Mouse (Mus musculus): ENCODE results near the gene Ovgp1. TPM values are rescaled to one million over a fixed set of nuclear protein-coding genes. Genes with fewer than 3 reads are reported as not detected.
"Not testable (repeated sequence)": the region's sequence is repeated elsewhere in the genome, so short reads cannot be mapped to it uniquely, and the experiment has no call there.

The Ovgp1 gene
- total RNA-seq, 2 experiments from 2014 or later, result 2.2 TPM

GRCm38 (mm10) chr3:105991653-105992283 is 18.3 kb downstream of the Ovgp1 start:
- peak; percentile 50 to 65 for DNase-seq (ENCODE audit: low spot score in 2 of 2)

GRCm38 (mm10) chr3:105994730-105995129 is 21.2 kb downstream of the Ovgp1 start:
- no peak for DNase-seq (ENCODE audit: low spot score in 2 of 2)

DNA sequence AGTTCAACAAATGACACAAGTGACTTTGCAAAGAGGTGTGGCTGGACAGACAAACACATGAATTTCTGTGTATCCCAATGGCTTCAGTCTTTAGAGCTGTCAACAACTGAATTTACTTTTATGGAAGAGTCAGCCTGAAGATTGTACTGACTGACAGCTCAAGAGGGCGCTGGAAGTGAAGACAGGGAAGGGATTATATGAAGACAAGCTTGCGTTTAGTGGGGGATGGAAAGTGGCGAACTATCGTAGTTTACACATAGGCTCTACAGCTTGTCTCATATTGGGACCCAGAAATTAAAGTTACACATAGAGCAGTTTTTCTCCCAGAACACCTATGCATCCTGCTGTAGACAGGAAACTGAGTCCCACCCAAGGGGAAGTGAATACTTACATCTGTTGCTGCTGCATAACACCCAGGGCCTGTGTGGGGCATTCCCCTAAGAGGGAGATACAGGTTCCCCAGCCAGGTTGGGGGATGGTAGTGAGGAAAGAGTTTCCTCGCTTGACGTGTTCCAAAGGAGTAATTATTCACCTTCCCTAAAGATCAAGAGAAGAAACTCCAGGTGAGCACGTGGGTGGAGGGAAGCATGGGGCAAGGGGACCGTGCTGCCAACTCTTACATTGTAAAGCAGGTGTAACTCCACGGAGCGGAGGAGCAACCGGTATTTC is 27.3 kb downstream of the Ovgp1 start:
- DNase-seq (ENCODE audit: low spot score in 2 of 2), result no peak

DNA sequence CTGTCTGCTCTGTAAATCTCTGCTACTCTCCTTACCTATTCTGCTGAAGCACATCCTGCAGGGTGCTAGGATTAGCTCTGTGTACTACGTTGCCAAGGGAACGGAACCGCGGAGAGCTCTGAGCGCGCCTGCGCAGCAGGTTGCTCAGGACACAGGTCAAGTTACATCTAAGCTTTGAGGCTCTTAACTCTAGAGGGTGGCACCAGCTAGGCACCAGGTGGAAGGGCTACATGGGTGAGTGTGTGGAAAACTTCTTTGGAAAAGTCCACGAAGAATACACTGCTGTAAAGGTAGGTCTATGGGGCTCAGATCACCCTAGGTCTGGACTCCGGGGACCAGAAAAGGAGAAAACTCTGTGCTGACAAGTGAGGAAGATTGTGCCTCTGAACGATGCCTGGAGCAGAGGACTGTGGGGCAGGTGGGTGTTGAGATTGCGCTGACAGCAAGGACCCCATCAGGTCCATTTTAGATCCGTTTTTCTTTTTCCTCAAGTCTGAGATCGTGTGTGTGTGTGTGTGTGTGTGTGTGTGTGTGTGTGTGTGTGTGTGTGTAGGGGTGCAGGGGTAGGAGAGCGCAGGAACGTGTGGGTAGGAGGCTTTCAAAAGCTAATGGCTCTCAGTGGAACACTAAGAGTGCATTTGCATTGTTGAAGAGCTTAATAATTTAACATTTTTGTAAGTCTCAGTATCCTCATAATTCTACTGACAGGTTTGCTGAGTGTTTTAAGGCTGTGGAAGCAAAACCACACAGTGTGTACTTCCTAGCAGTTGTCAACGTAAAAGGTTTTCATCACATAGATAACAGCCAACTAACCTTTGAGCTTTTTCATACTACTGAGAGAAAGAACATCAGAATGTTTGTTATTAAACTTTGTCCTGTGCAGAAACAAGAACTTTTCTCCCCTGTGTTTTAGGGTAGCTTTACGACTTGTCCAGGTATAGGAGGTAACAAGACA is 28.2 kb downstream of the Ovgp1 start:
- DNase-seq (ENCODE audit: low spot score in 2 of 2), result peak in 1 of 2 experiments; percentile 8

DNA sequence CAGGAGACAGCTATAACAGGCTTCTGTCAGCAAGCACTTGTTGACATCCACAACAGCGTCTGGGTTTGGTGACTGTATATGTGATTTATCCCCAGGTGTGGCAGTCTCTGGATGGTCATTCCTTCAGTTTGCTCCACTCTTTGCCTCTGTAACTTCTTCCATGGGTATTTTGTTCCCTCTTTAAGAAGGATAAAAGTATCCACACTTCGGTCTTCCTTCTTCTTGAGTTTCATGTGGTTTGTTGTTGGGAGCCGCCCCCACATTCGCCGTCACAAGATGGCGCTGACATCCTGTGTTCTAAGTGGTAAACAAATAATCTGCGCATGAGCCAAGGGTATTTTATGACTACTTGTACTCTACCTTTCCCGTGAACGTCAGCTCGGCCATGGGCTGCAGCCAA is 29.8 kb downstream of the Ovgp1 start:
- not testable (repeated sequence) for DNase-seq (ENCODE audit: low spot score in 2 of 2)

- no peak for DNase-seq (ENCODE audit: low spot score in 2 of 2)
These were observed 41.0 kb downstream of the Ovgp1 start, which contains the start of gene Pifo for GRCm38 (mm10) chr3:106014546-106014945. Pifo (minus strand) TSS chr3:106014646.

GRCm38 (mm10) chr3:106021840-106022239 is 48.3 kb downstream of the Ovgp1 start:
- peak in 1 of 2 experiments; percentile 42 for DNase-seq (ENCODE audit: low spot score in 2 of 2)

- DNase-seq (ENCODE audit: low spot score in 2 of 2), result no peak
These were observed 50.6 kb downstream of the Ovgp1 start for GRCm38 (mm10) chr3:106024135-106024534.

DNA sequence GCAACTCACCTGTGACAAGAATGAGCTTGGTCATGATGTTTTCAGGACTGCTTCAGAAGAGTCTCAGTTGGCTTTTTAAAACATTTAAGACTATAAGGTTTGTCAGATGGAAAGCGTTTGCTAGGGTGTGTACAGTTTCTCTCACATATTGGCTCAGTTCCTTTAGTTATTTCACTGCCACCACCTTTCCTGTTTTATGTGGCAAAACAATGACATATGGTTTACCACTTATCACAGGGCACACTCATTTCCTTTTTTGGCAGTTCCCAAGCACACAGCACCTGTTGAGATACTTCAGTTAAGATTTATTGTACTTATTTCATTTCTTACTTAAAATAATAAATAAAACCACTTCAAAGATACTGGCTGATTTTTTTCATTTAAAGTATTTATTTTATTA is 59.3 kb downstream of the Ovgp1 start, which contains the start of gene Chil5:
TSS of gene Chil5 (minus strand) at position 34 of the 400 bp plus-strand sequence.
- DNase-seq (ENCODE audit: low spot score in 2 of 2), result no peak

Other genes with a start within 250 kb of the Ovgp1 start
- gene Rap1a, start 172.4 kb upstream of the Ovgp1 start, total RNA-seq (2021), result 100 to 1,000 TPM; 125 to 130 TPM
- under 1 TPM; 0.62 to 0.95 TPM for gene Adora3, start 102.9 kb upstream of the Ovgp1 start, total RNA-seq (2021)
- under 1 TPM in 1 of 2 experiments, not detected in 1; 0.69 TPM for gene Tmigd3, start 102.8 kb upstream of the Ovgp1 start, total RNA-seq (2021)
- under 1 TPM; 0.55 to 0.86 TPM for gene I830077J02Rik, start 41.0 kb upstream of the Ovgp1 start, total RNA-seq (2021)
- gene Wdr77, start 14.3 kb upstream of the Ovgp1 start, total RNA-seq (2021), result 10 to 100 TPM; 53.2 to 57.2 TPM
- gene Atp5f1, start 13.6 kb upstream of the Ovgp1 start, total RNA-seq (2021), result 100 to 1,000 TPM; 308 to 321 TPM
- 1 to 10 TPM in 1 of 2 experiments, under 1 TPM in 1; 0.41 to 1.8 TPM for gene Pifo, start 40.9 kb downstream of the Ovgp1 start, total RNA-seq (2021)
- gene Chil5, start 59.1 kb downstream of the Ovgp1 start, total RNA-seq (2021), result not detected
- gene Chia1, start 139.5 kb downstream of the Ovgp1 start, total RNA-seq (2021), result under 1 TPM; 0.58 to 0.60 TPM
- gene Chil3, start 193.9 kb downstream of the Ovgp1 start, total RNA-seq (2021), result not detected
- gene Chil4, start 245.8 kb downstream of the Ovgp1 start, total RNA-seq (2021), result not detected

All from layer of hippocampus, postnatal 14 days (tissue).